Comparison of ENCODE assay signal across 15 mouse cellular contexts in the genomic region with DNA sequence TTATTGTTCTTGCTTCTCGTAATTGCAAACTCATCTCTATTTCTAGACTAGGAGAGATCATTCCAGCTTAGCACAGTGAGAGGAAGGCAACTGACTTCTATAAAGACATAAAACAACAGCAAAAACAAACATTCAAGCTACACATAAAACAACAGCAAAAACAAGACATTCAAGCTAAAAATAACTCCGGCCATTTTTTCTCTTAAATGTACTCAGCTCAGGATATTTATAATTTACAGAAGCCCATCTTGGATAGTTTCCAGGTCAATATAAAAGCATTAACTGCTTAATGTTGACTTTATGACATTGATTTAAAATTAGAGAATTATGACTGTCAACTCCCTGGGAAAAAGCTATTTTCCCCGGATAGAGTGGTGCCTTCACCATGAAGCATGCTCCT.
"Had no signal": no experiment of that assay in that cellular context is flagged by ENCODE, and none has a peak within 500 bp of the region (broad histone marks: within the 10 kb centered on the region; RNA-seq: fewer than 3 reads in every experiment).

No protein-coding gene starts in this region.

- H3K4me1 ChIP-seq: liver, embryonic 13.5 days; liver, embryonic 15.5 days; megakaryocyte, embryonic 14.5 days; midbrain, embryonic 12.5 days; neural tube, embryonic 12.5 days had no signal

- H3K4me3 ChIP-seq: liver, embryonic 13.5 days; liver, embryonic 15.5 days; megakaryocyte, embryonic 14.5 days; midbrain, embryonic 12.5 days; neural tube, embryonic 12.5 days; stomach, embryonic 15.5 days had no signal

- H3K9me3 ChIP-seq: liver, embryonic 13.5 days; liver, embryonic 15.5 days; midbrain, embryonic 12.5 days; neural tube, embryonic 12.5 days; stomach, embryonic 15.5 days had no signal

- ATAC-seq: liver, postnatal 0 days had no signal

- DNase-seq: liver, embryonic 13.5 days; liver, postnatal 0 days; midbrain, embryonic 14.5 days; right cerebral cortex, postnatal 14 days; thymus, adult 2 months; thymus, postnatal 25 days; thymus, postnatal 4 days had no signal

- H3K4me2 ChIP-seq: liver, embryonic 11.5 days; liver, embryonic 13.5 days; liver, embryonic 15.5 days; midbrain, embryonic 12.5 days; neural tube, embryonic 12.5 days; stomach, embryonic 15.5 days had no signal

- H3K36me3 ChIP-seq: liver, embryonic 13.5 days; liver, embryonic 15.5 days; midbrain, embryonic 12.5 days; neural tube, embryonic 12.5 days; stomach, embryonic 15.5 days had no signal

- H3K9ac ChIP-seq: liver, embryonic 13.5 days; liver, embryonic 15.5 days; liver, postnatal 0 days; midbrain, embryonic 12.5 days; neural tube, embryonic 12.5 days; stomach, embryonic 15.5 days had no signal

- H3K27ac ChIP-seq: liver, embryonic 13.5 days; liver, embryonic 15.5 days; macrophage; midbrain, embryonic 12.5 days; neural tube, embryonic 12.5 days; stomach, embryonic 15.5 days; stomach, postnatal 0 days had no signal

- H3K27me3 ChIP-seq: liver, embryonic 13.5 days; liver, embryonic 15.5 days; megakaryocyte, embryonic 14.5 days; midbrain, embryonic 12.5 days; neural tube, embryonic 12.5 days; stomach, embryonic 15.5 days had no signal
